Comparison of ENCODE assay signal across 15 mouse cellular contexts in genomic region chr12:84245683-84246082, GRCm38 (mm10). TPM values are rescaled to one million over a fixed set of nuclear protein-coding genes. Genes with fewer than 3 reads are reported as not detected.
A peak's percentile ranks its signal among the peaks of the same experiment; 100 is the strongest.
DNase-seq lines count a peak whose midpoint lies in the region; ATAC-seq and TF ChIP-seq lines count a peak whose summit lies in the region.
"Had no signal": no experiment of that assay in that cellular context is flagged by ENCODE, and none has a peak within 500 bp of the region (broad histone marks: within the 10 kb centered on the region; RNA-seq: fewer than 3 reads in every experiment).

No protein-coding gene starts in this region.

- WGBS in stomach, postnatal 0 days, result 69% methylated on average over 5 of the region's 5 CpGs
- WGBS in hindbrain, postnatal 0 days, result 61% methylated on average over 5 of the region's 5 CpGs

- H3K79me2 ChIP-seq in CH12.LX (replicated peaks; ENCODE audit: control insufficient read depth, extremely low read depth, insufficient read depth, poor library complexity, severe bottlenecking), result no peaks in the 10 kb centered on the region

- TF ChIP-seq POLR2A in CH12.LX (IDR thresholded peaks at IDR 0.05; ENCODE audit: low read depth, low read length), result no peak

- dilution Hi-C loops in CH12.LX (cut with MboI; ENCODE audit: extremely low pct_ligation_motif_present, extremely low pct_unique_long_range_greater_than_20kb, low sequenced_read_pairs), result no loop called here

- H3K27me3 ChIP-seq in CH12.LX (replicated peaks), result no peaks in the 10 kb centered on the region
- no peaks in the 10 kb centered on the region for H3K27me3 ChIP-seq in stomach, postnatal 0 days (ENCODE audit: control insufficient read depth, insufficient read depth, low read length)
- no peaks in the 10 kb centered on the region for H3K27me3 ChIP-seq in hindbrain, postnatal 0 days (ENCODE audit: insufficient read depth, low read length)
- H3K27me3 ChIP-seq: forebrain, embryonic 13.5 days; neural tube, embryonic 12.5 days had no signal

- H3K4me1 ChIP-seq in CH12.LX (ENCODE audit: control insufficient read depth in 1 of 2, insufficient read depth in 2 of 2), result peaks cover 12 to 43% of the 10 kb centered on the region in 2 experiments
- H3K4me1 ChIP-seq in stomach, postnatal 0 days (replicated peaks; ENCODE audit: control insufficient read depth, insufficient read depth), result no peaks in the 10 kb centered on the region
- H3K4me1 ChIP-seq in hindbrain, postnatal 0 days (ENCODE audit: insufficient read depth, low read length), result no peaks in the 10 kb centered on the region
- H3K4me1 ChIP-seq: forebrain, embryonic 13.5 days; neural tube, embryonic 12.5 days had no signal

- no peak for TF ChIP-seq CTCF in CH12.LX (conservative IDR thresholded peaks at IDR 0.05 in 1 of 2, IDR thresholded peaks at IDR 0.05 in 1 of 2; ENCODE audit: low read depth in 2 of 2, low read length in 2 of 2)
- no peak for TF ChIP-seq CTCF in stomach, postnatal 0 days (IDR thresholded peaks at IDR 0.05; ENCODE audit: low read depth)
- no peak for TF ChIP-seq CTCF in hindbrain, postnatal 0 days (IDR thresholded peaks at IDR 0.05; ENCODE audit: low read depth)

- H3K27ac ChIP-seq in CH12.LX (ENCODE audit: insufficient read depth, low read depth), result no peak overlapping the region
- no peak overlapping the region for H3K27ac ChIP-seq in stomach, postnatal 0 days (replicated peaks)
- no peak overlapping the region for H3K27ac ChIP-seq in hindbrain, postnatal 0 days
- H3K27ac ChIP-seq: forebrain, embryonic 13.5 days; macrophage; neural tube, embryonic 12.5 days had no signal

- H3K9ac ChIP-seq in CH12.LX (ENCODE audit: insufficient read depth, low read depth), result no peak overlapping the region
- no peak overlapping the region for H3K9ac ChIP-seq in stomach, postnatal 0 days (ENCODE audit: low read length)
- no peak overlapping the region for H3K9ac ChIP-seq in hindbrain, postnatal 0 days (replicated peaks; ENCODE audit: low read length)
- H3K9ac ChIP-seq: forebrain, embryonic 13.5 days; neural tube, embryonic 12.5 days had no signal

- in situ Hi-C loops in CH12.LX (cut with MboI; ENCODE audit: low pct_ligation_motif_present, low pct_unique_long_range_greater_than_20kb, low sequenced_read_pairs), result loop anchor here (10.0 kb wide), 1 partner anchor 81 kb away; no protein-coding TSS in a partner anchor

- H3K4me3 ChIP-seq in CH12.LX (replicated peaks in 1 of 3; ENCODE audit: low read depth in 2 of 3, low read length in 2 of 3, poor library complexity in 1 of 3), result no peak overlapping the region
- no peak overlapping the region for H3K4me3 ChIP-seq in stomach, postnatal 0 days (ENCODE audit: low read depth, low read length)
- no peak overlapping the region for H3K4me3 ChIP-seq in hindbrain, postnatal 0 days (ENCODE audit: low read length)
- H3K4me3 ChIP-seq: forebrain, embryonic 13.5 days; neural tube, embryonic 12.5 days had no signal

- no peak for TF ChIP-seq RAD21 in CH12.LX (IDR thresholded peaks at IDR 0.05; ENCODE audit: low read depth, low read length)

- no peaks in the 10 kb centered on the region for H3K36me3 ChIP-seq in CH12.LX (replicated peaks in 1 of 2; ENCODE audit: control insufficient read depth in 1 of 2, insufficient read depth in 1 of 2, low read length in 1 of 2)
- H3K36me3 ChIP-seq in stomach, postnatal 0 days (ENCODE audit: control insufficient read depth, insufficient read depth, low read length), result no peaks in the 10 kb centered on the region
- no peaks in the 10 kb centered on the region for H3K36me3 ChIP-seq in hindbrain, postnatal 0 days (ENCODE audit: insufficient read depth, low read length)
- H3K36me3 ChIP-seq: neural tube, embryonic 12.5 days had no signal

- DNase-seq in A20 (ENCODE audit: low read depth, low spot score), result peak; percentile 81
- DNase-seq in CH12.LX (ENCODE audit: extremely low read depth), result peak; percentile 56
- DNase-seq in thymus, adult 18-20 months, result peak; percentile 11 to 57
- no peak for DNase-seq in stomach, postnatal 0 days (ENCODE audit: low spot score)
- DNase-seq in liver, result no peak
- DNase-seq in hindbrain, postnatal 0 days (ENCODE audit: low spot score), result no peak
- DNase-seq: adrenal gland, postnatal 14 days; kidney, postnatal 36 days; layer of hippocampus, postnatal 36 days; midbrain, embryonic 14.5 days had no signal

- peak; percentile 57 for ATAC-seq in inflammation-experienced regulatory T-cells, adult 6 months
- no peak for ATAC-seq in stomach, postnatal 0 days (ENCODE audit: low FRiP score, low TSS enrichment)
- no peak for ATAC-seq in hindbrain, postnatal 0 days
- ATAC-seq: forebrain, embryonic 13.5 days; intestine, postnatal 0 days had no signal

- H3K9me3 ChIP-seq in CH12.LX (replicated peaks; ENCODE audit: low read length), result no peaks in the 10 kb centered on the region
- no peaks in the 10 kb centered on the region for H3K9me3 ChIP-seq in stomach, postnatal 0 days (ENCODE audit: control insufficient read depth, low read length)
- H3K9me3 ChIP-seq in hindbrain, postnatal 0 days (ENCODE audit: low read length), result no peaks in the 10 kb centered on the region
- H3K9me3 ChIP-seq: forebrain, embryonic 13.5 days; neural tube, embryonic 12.5 days had no signal

- H3K4me2 ChIP-seq in CH12.LX (ENCODE audit: insufficient read depth, low read depth, poor library complexity, severe bottlenecking), result no peak overlapping the region
- no peak overlapping the region for H3K4me2 ChIP-seq in stomach, postnatal 0 days (replicated peaks; ENCODE audit: low read depth)
- no peak overlapping the region for H3K4me2 ChIP-seq in hindbrain, postnatal 0 days (ENCODE audit: low read depth, low read length)
- H3K4me2 ChIP-seq: forebrain, embryonic 13.5 days; neural tube, embryonic 12.5 days had no signal

- 0 out of 2 replicates have a peak, but pooled peaks have one; percentile 24 for TF ChIP-seq EP300 in CH12.LX (IDR thresholded peaks at IDR 0.05; ENCODE audit: low read length)
- no peak for TF ChIP-seq EP300 in stomach, postnatal 0 days (optimal IDR thresholded peaks at IDR 0.05)

TF ChIP-seq in CH12.LX, 34 proteins besides CTCF, POLR2A, EP300 and RAD21:
- no peak for TF ChIP-seq ZMIZ1 (IDR thresholded peaks at IDR 0.05; ENCODE audit: low read depth, low read length)
- TF ChIP-seq NELFE (IDR thresholded peaks at IDR 0.05; ENCODE audit: low read depth, low read length), result no peak
- peak; percentile 79 for TF ChIP-seq BHLHE40 (IDR thresholded peaks at IDR 0.05; ENCODE audit: low read depth, low read length)

RNA-seq across cellular contexts. Expression of gene Elmsan1, which starts 27.0 kb away (rescaled TPM):
- 5.6 TPM in 2 replicates for total RNA-seq in CH12.LX (2012; rRNA removed)
- total RNA-seq in CH12.LX (2014; rRNA removed), result 2.0 and 2.2 TPM in 2 replicates
- 12.4 and 14.3 TPM in 2 replicates for polyA plus RNA-seq in CH12.LX (2012; ENCODE audit: insufficient read length, low read depth)
- 1 to 10 TPM; 3.9 to 9.5 (median 7.2) TPM for polyA plus RNA-seq in inflammation-experienced regulatory T-cells, adult 6 months (2017; shearing (Covaris generic))
- 4.0 and 4.1 TPM in 2 replicates for polyA plus RNA-seq in stomach, postnatal 0 days (2015; fragmentation: Nextera tagmentation; extraction: Ambion mirVana)
- 9.3 and 11.5 TPM in 2 replicates for total RNA-seq in hindbrain, postnatal 0 days (2014; rRNA removed)
- 2.7 and 3.0 TPM in 2 replicates for polyA plus RNA-seq in hindbrain, postnatal 0 days (2015; fragmentation: Nextera tagmentation; extraction: Ambion mirVana)

RNA-seq across cellular contexts. Expression of gene Ptgr2, which starts 39.3 kb away (rescaled TPM):
- total RNA-seq in CH12.LX (2012; rRNA removed) (47.1 and 47.8 TPM in 2 replicates), CH12.LX (2014; rRNA removed) (46.0 and 46.6 TPM in 2 replicates)
- 47.1 and 51.3 TPM in 2 replicates for polyA plus RNA-seq in CH12.LX (2012; ENCODE audit: insufficient read length, low read depth)
- 10 to 100 TPM; 39.1 to 48.8 (median 47.6) TPM for polyA plus RNA-seq in inflammation-experienced regulatory T-cells, adult 6 months (2017; shearing (Covaris generic))
- 27.4 and 29.1 TPM in 2 replicates for polyA plus RNA-seq in stomach, postnatal 0 days (2015; fragmentation: Nextera tagmentation; extraction: Ambion mirVana)
- 10.2 and 13.4 TPM in 2 replicates for total RNA-seq in hindbrain, postnatal 0 days (2014; rRNA removed)
- polyA plus RNA-seq in hindbrain, postnatal 0 days (2015; fragmentation: Nextera tagmentation; extraction: Ambion mirVana), result 20.3 and 22.7 TPM in 2 replicates

Comparison
In these comparisons a context has a peak if more than half of its experiments do, and no peak if none do; other contexts are left out.
1. DNase-seq: peak in A20 (single experiment), CH12.LX (single experiment) and thymus, adult 18-20 months (2 of 2); none in stomach, postnatal 0 days (single experiment), liver (single experiment) and hindbrain, postnatal 0 days (single experiment).